Mouse (Mus musculus) limb, embryonic 11.5 days (tissue): ENCODE results near the gene Ric8a. TPM values are rescaled to one million over a fixed set of nuclear protein-coding genes. Genes with fewer than 3 reads are reported as not detected.

ENCODE experiments used
- ATAC-seq: fragments of 200-750 bp; cut with Nextera tagmentation; 2 replicates; pipeline ENCODE4 v1.8.0; 2017; ENCODE audit warnings: low read depth; ENCODE audit not compliant: insufficient number of reproducible peaks, low FRiP score, low TSS enrichment
- DNase-seq: peaks from one replicate; pipeline ENCODE4 v3.0.0-alpha.2; 2015; ENCODE audit warnings: low spot score
- H3K27ac ChIP-seq: fragments of 300-500 bp; sonication (generic); replicated peaks from 2 replicates; pipeline ENCODE4 v1.5.1; 2014; ENCODE audit warnings: low read depth, mild to moderate bottlenecking, low read length
- H3K27me3 ChIP-seq: fragments of 300-500 bp; sonication (generic); 2 replicates; pipeline ENCODE4 v1.6.1; 2014; ENCODE audit warnings: mild to moderate bottlenecking, low read length, mixed read lengths; ENCODE audit not compliant: control insufficient read depth, insufficient read depth
- H3K36me3 ChIP-seq: fragments of 300-500 bp; sonication (generic); 2 replicates; pipeline ENCODE4 v1.6.1; 2014; ENCODE audit warnings: mild to moderate bottlenecking, low read length, moderate library complexity, mixed read lengths; ENCODE audit not compliant: control insufficient read depth, insufficient read depth
- H3K4me1 ChIP-seq: fragments of 300-500 bp; sonication (generic); 2 replicates; pipeline ENCODE4 v1.6.1; 2014; ENCODE audit warnings: low read length, mixed read lengths; ENCODE audit not compliant: control insufficient read depth, insufficient read depth
- H3K4me2 ChIP-seq: fragments of 300-500 bp; sonication (generic); 2 replicates; pipeline ENCODE4 v1.6.1; 2014; ENCODE audit warnings: low read depth, mild to moderate bottlenecking, moderate library complexity; ENCODE audit not compliant: severe bottlenecking
- H3K4me3 ChIP-seq: fragments of 300-500 bp; sonication (generic); 2 replicates; pipeline ENCODE4 v1.5.1; 2014; ENCODE audit warnings: low read depth, low read length
- H3K9ac ChIP-seq: fragments of 300-500 bp; sonication (generic); 2 replicates; pipeline ENCODE4 v1.6.1; 2014; ENCODE audit warnings: mild to moderate bottlenecking, low read length
- H3K9me3 ChIP-seq: fragments of 300-500 bp; sonication (generic); 2 replicates; pipeline ENCODE4 v1.6.1; 2016; ENCODE audit warnings: low read length; ENCODE audit not compliant: control insufficient read depth
- WGBS: fragments of 180-500 bp; shearing (Covaris S2); extraction: QIAGEN DNeasy Blood & Tissue Kit; methylation state at CpG from one replicate; pipeline ENCODE4 v1.1.7; 2014; 5-methylcytosine and 5-hydroxymethylcytosine counted together
- polyA plus RNA-seq: library from polyadenylated mRNA; unstranded; fragments of >200 nt; fragmentation: Nextera tagmentation; extraction: Ambion mirVana; gene quantifications from 2 replicates; pipeline ENCODE4 v1.2.1, GENCODE M21; 2014

Gene Ric8a
- polyA plus RNA-seq, 1 experiment from 2014 or later = 57.2 TPM

GRCm38 (mm10) chr7:140903212-140903611 lies 46.5 kb downstream of the Ric8a start:
- no peak overlapping the region for H3K4me2 ChIP-seq
- no peak overlapping the region; the same call in 1 of the 2 replicates for H3K9ac ChIP-seq
- no peaks in the 10 kb centered on the region for H3K27me3 ChIP-seq
- WGBS = 26% methylated on average over 13 of the region's 13 CpGs
- H3K4me1 ChIP-seq = peaks cover 9% of the 10 kb centered on the region; the same call in 1 of the 2 replicates
- H3K4me3 ChIP-seq = no peak overlapping the region
- DNase-seq = peak; percentile 89
- no peaks in the 10 kb centered on the region for H3K9me3 ChIP-seq
- no peak overlapping the region for H3K27ac ChIP-seq
- peak; percentile 28; the same call in 1 of the 2 replicates for ATAC-seq
- H3K36me3 ChIP-seq = peaks cover under 1% of the 10 kb centered on the region; the same call in 1 of the 2 replicates

GRCm38 (mm10) chr7:140905642-140906081 lies 48.9 kb downstream of the Ric8a start:
- Histone ChIP-seq H3K4me3 (no peak overlapping the region), H3K9ac (no peak overlapping the region), H3K27ac (no peak overlapping the region), H3K9me3 (no peaks in the 10 kb centered on the region), H3K27me3 (no peaks in the 10 kb centered on the region), H3K4me2 (no peak overlapping the region), H3K4me1 (peaks cover 9% of the 10 kb centered on the region; the same call in 1 of the 2 replicates), H3K36me3 (no peaks in the 10 kb centered on the region)
- 84% methylated on average over 2 of the region's 2 CpGs for WGBS
- ATAC-seq (no peak), DNase-seq (no peak)

GRCm38 (mm10) chr7:140907131-140907530 lies 50.4 kb downstream of the Ric8a start:
- ATAC-seq = no peak
- H3K27me3 ChIP-seq = no peaks in the 10 kb centered on the region

DNA sequence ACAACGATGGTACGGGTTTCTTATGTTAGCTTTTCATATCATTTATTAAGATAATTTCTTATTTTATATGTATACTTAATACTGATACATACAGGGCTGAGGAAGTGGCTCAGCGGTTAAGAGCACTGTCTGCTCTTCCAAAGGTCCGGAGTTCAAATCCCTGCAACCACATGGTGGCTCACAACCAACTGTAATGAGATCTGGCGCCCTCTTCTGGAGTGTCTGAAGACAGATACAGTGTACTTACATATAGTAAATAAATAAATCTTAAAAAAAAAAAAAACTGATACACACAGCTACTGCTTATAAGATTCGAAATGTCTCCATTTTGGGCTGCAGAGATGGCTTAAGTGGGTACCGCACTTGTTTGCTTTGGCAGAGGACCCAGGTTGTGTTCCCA lies 50.9 kb downstream of the Ric8a start:
- Histone ChIP-seq H3K4me2 (no peak overlapping the region), H3K27ac (no peak overlapping the region), H3K36me3 (no peaks in the 10 kb centered on the region), H3K4me3 (no peak overlapping the region), H3K9me3 (no peaks in the 10 kb centered on the region), H3K4me1 (peaks cover 7% of the 10 kb centered on the region; the same call in 1 of the 2 replicates), H3K9ac (no peak overlapping the region), H3K27me3 (no peaks in the 10 kb centered on the region)
- no peak for ATAC-seq
- DNase-seq = no peak
- 86% methylated on average over 7 of the region's 7 CpGs for WGBS

More at GRCm38 (mm10) chr7:140907131-140907530, 50.4 kb downstream of the Ric8a start:
- no peaks in the 10 kb centered on the region for H3K9me3 ChIP-seq
- no peaks in the 10 kb centered on the region for H3K36me3 ChIP-seq
- no peak overlapping the region for H3K9ac ChIP-seq
- H3K4me3 ChIP-seq = no peak overlapping the region
- H3K4me1 ChIP-seq = peaks cover 7% of the 10 kb centered on the region; the same call in 1 of the 2 replicates
- WGBS = 90% methylated on average over 13 of the region's 13 CpGs
- no peak overlapping the region for H3K27ac ChIP-seq
- H3K4me2 ChIP-seq = no peak overlapping the region
- no peak for DNase-seq

DNA sequence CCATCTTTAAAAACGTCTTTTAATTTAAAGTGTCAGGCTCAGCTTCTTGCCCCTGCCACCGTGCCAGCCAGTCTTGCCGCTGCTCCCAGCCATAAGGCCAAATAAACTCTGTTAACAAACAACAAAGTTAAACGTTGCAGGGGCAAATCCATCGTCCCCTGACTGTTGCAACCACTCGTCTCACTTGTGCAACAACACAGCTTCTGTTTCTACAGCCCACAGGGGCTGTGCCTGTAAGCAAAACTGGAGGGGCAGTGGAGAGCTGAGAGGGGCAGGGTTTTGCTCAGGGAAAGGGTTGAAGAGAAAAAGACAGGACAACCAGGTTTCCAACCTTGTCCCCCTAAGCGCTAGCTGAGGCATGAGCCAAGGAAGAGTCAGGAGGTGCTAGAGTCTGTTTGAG lies 51.4 kb downstream of the Ric8a start:
- Histone ChIP-seq H3K27me3 (no peaks in the 10 kb centered on the region), H3K4me1 (peaks cover 3% of the 10 kb centered on the region; the same call in 1 of the 2 replicates), H3K27ac (no peak overlapping the region), H3K36me3 (no peaks in the 10 kb centered on the region), H3K9me3 (no peaks in the 10 kb centered on the region), H3K4me2 (no peak overlapping the region), H3K4me3 (no peak overlapping the region), H3K9ac (no peak overlapping the region)
- 55% methylated on average over 7 of the region's 7 CpGs for WGBS
- peak; percentile 9; the same call in 1 of the 2 replicates for ATAC-seq
- DNase-seq = no peak

DNA sequence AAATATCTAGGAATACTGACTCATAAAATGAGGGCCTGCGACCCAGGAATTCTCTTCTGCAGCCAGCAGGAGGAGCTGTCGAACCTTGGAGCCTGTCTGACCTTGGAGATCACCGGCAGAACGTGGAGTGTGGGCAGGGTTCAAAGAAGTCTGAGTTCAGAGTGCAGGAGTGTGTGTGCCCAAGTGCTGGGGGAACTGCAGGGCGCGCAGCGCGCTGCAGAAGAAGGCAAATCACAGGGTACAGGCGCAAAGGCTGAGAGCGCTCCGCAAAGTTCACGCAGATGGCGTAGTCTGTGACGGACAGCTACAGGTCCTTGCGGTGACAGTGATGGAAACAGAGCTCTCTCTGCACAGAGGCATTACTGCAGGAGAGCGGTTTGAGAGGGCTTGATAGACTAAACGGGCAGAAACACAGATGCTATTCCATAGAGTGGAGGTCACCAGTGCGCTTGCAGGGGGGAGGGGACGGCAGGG lies 51.9 kb downstream of the Ric8a start:
- ATAC-seq (peak; percentile 81; the same call in 1 of the 2 replicates), DNase-seq (peak; percentile 92)
- no peaks in the 10 kb centered on the region for H3K36me3 ChIP-seq
- H3K27me3 ChIP-seq = no peaks in the 10 kb centered on the region
- H3K27ac ChIP-seq = no peak overlapping the region
- under 1% methylated on average over 19 of the region's 19 CpGs for WGBS
- no peaks in the 10 kb centered on the region for H3K9me3 ChIP-seq
- H3K4me3 ChIP-seq = peak overlapping the region; percentile 33
- H3K9ac ChIP-seq = peak overlapping the region; percentile 38; the same call in 1 of the 2 replicates
- no peaks in the 10 kb centered on the region; the same call in 1 of the 2 replicates for H3K4me1 ChIP-seq
- peak overlapping the region; percentile 62 for H3K4me2 ChIP-seq

- no peak overlapping the region for H3K9ac ChIP-seq
- no peak for DNase-seq
- no peaks in the 10 kb centered on the region for H3K9me3 ChIP-seq
- H3K27ac ChIP-seq = no peak overlapping the region
- no peaks in the 10 kb centered on the region; the same call in 1 of the 2 replicates for H3K4me1 ChIP-seq
- H3K36me3 ChIP-seq = no peaks in the 10 kb centered on the region
- no peak overlapping the region for H3K4me2 ChIP-seq
- WGBS = 65% methylated on average over 3 of the region's 3 CpGs
- H3K27me3 ChIP-seq = no peaks in the 10 kb centered on the region
- no peak overlapping the region for H3K4me3 ChIP-seq
- no peak for ATAC-seq
These were observed 55.5 kb downstream of the Ric8a start for GRCm38 (mm10) chr7:140912293-140912692.

- no peak overlapping the region for H3K4me2 ChIP-seq
- no peak for DNase-seq
- no peak overlapping the region for H3K9ac ChIP-seq
- no peaks in the 10 kb centered on the region; the same call in 1 of the 2 replicates for H3K4me1 ChIP-seq
- no peak for ATAC-seq
- no peaks in the 10 kb centered on the region for H3K27me3 ChIP-seq
- no peak overlapping the region for H3K27ac ChIP-seq
- H3K4me3 ChIP-seq = no peak overlapping the region
- H3K9me3 ChIP-seq = no peaks in the 10 kb centered on the region
- no peaks in the 10 kb centered on the region for H3K36me3 ChIP-seq
- WGBS = 75% methylated on average over 5 of the region's 5 CpGs
These were observed 56.2 kb downstream of the Ric8a start for GRCm38 (mm10) chr7:140912846-140913482.
